Mouse (Mus musculus) adrenal gland, postnatal 14 days (tissue): ENCODE measurements around the gene Ehd1. TPM values are rescaled to one million over a fixed set of nuclear protein-coding genes. Genes with fewer than 3 reads are reported as not detected.

ENCODE experiments used
- DNase-seq: peaks from one replicate; pipeline ENCODE4 v3.0.0; 2021; ENCODE audit warnings: mixed read lengths
- total RNA-seq: library from RNA; stranded (reverse); gene quantifications from 2 replicates; pipeline ENCODE4 v1.2.3, GENCODE M21; 2021

Ehd1 gene
- total RNA-seq, 1 experiment from 2014 or later = 116 TPM

GRCm38 (mm10) chr19:6335458-6335827, 58.9 kb downstream of the Ehd1 start:
- peak; percentile 59 for DNase-seq

- no peak for DNase-seq
Measured at GRCm38 (mm10) chr19:6336920-6337319, 60.4 kb downstream of the Ehd1 start.

GRCm38 (mm10) chr19:6338171-6338570, 61.6 kb downstream of the Ehd1 start:
- DNase-seq = no peak

GRCm38 (mm10) chr19:6338716-6339115, 62.2 kb downstream of the Ehd1 start:
- no peak for DNase-seq

- DNase-seq = no peak
Measured at GRCm38 (mm10) chr19:6339191-6339590, 62.7 kb downstream of the Ehd1 start.

GRCm38 (mm10) chr19:6339890-6340504, 63.5 kb downstream of the Ehd1 start:
- peak; percentile 66 for DNase-seq

- peak; percentile 95 for DNase-seq
Measured at GRCm38 (mm10) chr19:6340524-6341452, 64.3 kb downstream of the Ehd1 start, which contains the start of gene Map4k2. Gene Map4k2, plus strand, starts transcription at chr19:6341135.

GRCm38 (mm10) chr19:6341453-6342077, 65.0 kb downstream of the Ehd1 start:
- no peak for DNase-seq

GRCm38 (mm10) chr19:6342276-6342933, 65.9 kb downstream of the Ehd1 start:
- DNase-seq = no peak

- DNase-seq = no peak
Measured at GRCm38 (mm10) chr19:6343066-6343925, 66.8 kb downstream of the Ehd1 start.

GRCm38 (mm10) chr19:6343996-6344395, 67.5 kb downstream of the Ehd1 start:
- no peak for DNase-seq

- no peak for DNase-seq
Measured at GRCm38 (mm10) chr19:6346023-6346422, 69.5 kb downstream of the Ehd1 start.

GRCm38 (mm10) chr19:6346661-6347060, 70.1 kb downstream of the Ehd1 start:
- no peak for DNase-seq

- no peak for DNase-seq
Measured at GRCm38 (mm10) chr19:6347615-6348014, 71.1 kb downstream of the Ehd1 start.

- no peak for DNase-seq
Measured at GRCm38 (mm10) chr19:6348717-6349116, 72.2 kb downstream of the Ehd1 start.

- peak; percentile 60 for DNase-seq
Measured at GRCm38 (mm10) chr19:6349215-6349983, 72.9 kb downstream of the Ehd1 start.
